Mouse (Mus musculus): ENCODE measurements at regions not wholly inside any gene's neighbourhood (a gene's known extent, or its start where the extent isn't known, plus 50 kb on each side); places are given as distances from the start of the nearest gene placed in this dataset.

GRCm38 (mm10) chr4:153806820-153807436 is 150.1 kb upstream of the A430005L14Rik start:
- TF ChIP-seq CTCF (IDR thresholded peaks at IDR 0.05; ENCODE audit: low read depth) (no peak), EP300 (IDR thresholded peaks at IDR 0.05; ENCODE audit: low read depth) (no peak)

Data from liver, postnatal 0 days (tissue).